Mouse (Mus musculus): ENCODE measurements around the gene Prl3b1.

Gene Prl3b1

DNA sequence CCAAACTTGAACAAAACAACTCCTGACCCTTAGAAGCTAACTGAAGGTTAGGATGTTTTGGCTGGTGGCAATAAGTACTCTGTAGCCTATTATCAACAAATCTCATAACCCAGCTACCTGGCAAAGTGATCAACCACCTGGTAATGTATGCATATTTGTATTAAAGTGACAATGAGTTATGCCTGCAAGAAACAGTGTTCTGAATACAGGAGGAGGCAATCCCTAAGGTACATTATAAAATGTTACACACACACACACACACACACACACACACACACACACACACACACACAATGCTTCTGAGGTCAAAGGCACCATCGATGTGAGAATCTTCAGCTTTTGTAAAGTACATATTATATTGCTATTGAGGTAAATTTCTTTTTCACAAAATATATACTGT, at the start of gene Prl3b1:
Prl3b1 (plus strand) TSS at position 301 of the 400 bp plus-strand sequence.
- no peak for DNase-seq (ENCODE audit: low spot score in 2 of 2)

DNA sequence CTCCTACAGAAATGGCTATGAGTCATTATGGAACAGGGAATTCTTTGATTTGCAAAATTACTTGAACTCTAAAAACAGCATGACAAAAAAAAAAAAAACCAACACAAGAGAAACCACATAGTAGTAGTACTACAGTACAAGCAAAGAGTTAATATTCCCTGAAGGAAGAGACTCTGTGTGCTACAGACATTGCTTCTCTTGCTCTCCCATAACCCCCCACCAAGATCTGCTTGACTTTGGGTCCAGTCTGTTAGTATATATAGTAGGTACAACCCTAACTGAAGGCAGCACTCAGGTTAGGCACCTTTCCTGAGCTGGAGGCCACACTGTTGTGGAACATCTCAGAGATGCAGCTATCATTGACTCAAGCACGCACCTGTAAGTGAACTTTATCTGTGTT, 45.3 kb upstream of the Prl3b1 start, which contains the start of gene Prl3c1:
Prl3c1 (plus strand) TSS at position 301 of the 400 bp plus-strand sequence.
- DNase-seq (ENCODE audit: low spot score in 2 of 2): no peak

DNA sequence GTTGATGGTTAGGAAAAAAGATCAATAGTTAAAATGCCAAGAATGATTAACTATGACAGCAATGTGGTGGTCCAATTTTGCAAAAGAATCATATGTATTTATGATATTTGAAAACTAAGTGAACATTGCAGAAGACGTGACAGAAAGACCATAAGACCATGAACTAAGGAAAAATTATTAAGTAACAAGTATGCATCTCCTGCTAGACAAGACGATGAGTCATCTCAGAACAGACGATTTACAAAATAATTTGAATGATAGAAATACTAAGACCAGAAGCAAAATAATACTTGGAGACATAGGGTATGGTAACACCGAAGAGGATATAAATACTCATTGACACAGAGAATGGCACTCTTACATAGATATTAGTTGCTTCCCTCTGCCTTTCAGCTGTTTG, 17.5 kb downstream of the Prl3b1 start, which contains the start of gene Prl3a1:
Prl3a1 (plus strand) TSS at position 301 of the 400 bp plus-strand sequence.
- no peak for DNase-seq (ENCODE audit: low spot score in 2 of 2)

Measured in spleen, postnatal 4 days (tissue).